Mouse (Mus musculus) heart, embryonic 15.5 days (tissue): Measurements from ENCODE around the gene Pou2f2. TPM values are rescaled to one million over a fixed set of nuclear protein-coding genes. Genes with fewer than 3 reads are reported as not detected.
A peak's percentile ranks its signal among the peaks of the same experiment; 100 is the strongest.

Experiments used
- ATAC-seq: fragments of 200-750 bp; cut with Nextera tagmentation; replicated peaks from 2 replicates; pipeline ENCODE4 v1.8.0; 2017; ENCODE audit warnings: low read depth, moderate TSS enrichment; ENCODE audit not compliant: insufficient number of reproducible peaks, insufficient read depth, low FRiP score
- H3K27ac ChIP-seq: fragments of 300-500 bp; sonication (generic); 2 replicates; pipeline ENCODE4 v1.5.1; 2015; ENCODE audit warnings: mild to moderate bottlenecking, inconsistent platforms
- H3K27me3 ChIP-seq: fragments of 300-500 bp; sonication (generic); 2 replicates; pipeline ENCODE4 v1.6.1; 2015; ENCODE audit warnings: inconsistent platforms
- H3K36me3 ChIP-seq: fragments of 300-500 bp; sonication (generic); 2 replicates; pipeline ENCODE4 v1.6.1; 2015; ENCODE audit warnings: mild to moderate bottlenecking, inconsistent platforms
- H3K4me1 ChIP-seq: fragments of 300-500 bp; sonication (generic); replicated peaks from 2 replicates; pipeline ENCODE4 v1.6.1; 2015; ENCODE audit warnings: inconsistent platforms
- H3K4me2 ChIP-seq: fragments of 300-500 bp; sonication (generic); 2 replicates; pipeline ENCODE4 v1.6.1; 2015; ENCODE audit warnings: inconsistent platforms, mild to moderate bottlenecking, moderate library complexity
- H3K4me3 ChIP-seq: fragments of 300-500 bp; sonication (generic); 2 replicates; pipeline ENCODE4 v1.5.1; 2015; ENCODE audit warnings: mild to moderate bottlenecking, inconsistent platforms
- H3K9ac ChIP-seq: fragments of 300-500 bp; sonication (generic); 2 replicates; pipeline ENCODE4 v1.6.1; 2015; ENCODE audit warnings: mild to moderate bottlenecking, inconsistent platforms
- H3K9me3 ChIP-seq: fragments of 300-500 bp; sonication (generic); replicated peaks from 2 replicates; pipeline ENCODE4 v1.6.1; 2016; ENCODE audit warnings: inconsistent platforms
- WGBS: fragments of 180-500 bp; shearing (Covaris S2); methylation state at CpG from one replicate; pipeline ENCODE4 v1.1.7; 2015; ENCODE audit warnings: mixed read lengths; 5-methylcytosine and 5-hydroxymethylcytosine counted together
- polyA plus RNA-seq: library from polyadenylated mRNA; unstranded; fragments of >200 nt; fragmentation: Nextera tagmentation; extraction: Ambion mirVana; gene quantifications from 2 replicates; pipeline ENCODE4 v1.2.1, GENCODE M21; 2015

Gene Pou2f2
- polyA plus RNA-seq, 1 experiment from 2014 or later = 0.49 TPM

DNA sequence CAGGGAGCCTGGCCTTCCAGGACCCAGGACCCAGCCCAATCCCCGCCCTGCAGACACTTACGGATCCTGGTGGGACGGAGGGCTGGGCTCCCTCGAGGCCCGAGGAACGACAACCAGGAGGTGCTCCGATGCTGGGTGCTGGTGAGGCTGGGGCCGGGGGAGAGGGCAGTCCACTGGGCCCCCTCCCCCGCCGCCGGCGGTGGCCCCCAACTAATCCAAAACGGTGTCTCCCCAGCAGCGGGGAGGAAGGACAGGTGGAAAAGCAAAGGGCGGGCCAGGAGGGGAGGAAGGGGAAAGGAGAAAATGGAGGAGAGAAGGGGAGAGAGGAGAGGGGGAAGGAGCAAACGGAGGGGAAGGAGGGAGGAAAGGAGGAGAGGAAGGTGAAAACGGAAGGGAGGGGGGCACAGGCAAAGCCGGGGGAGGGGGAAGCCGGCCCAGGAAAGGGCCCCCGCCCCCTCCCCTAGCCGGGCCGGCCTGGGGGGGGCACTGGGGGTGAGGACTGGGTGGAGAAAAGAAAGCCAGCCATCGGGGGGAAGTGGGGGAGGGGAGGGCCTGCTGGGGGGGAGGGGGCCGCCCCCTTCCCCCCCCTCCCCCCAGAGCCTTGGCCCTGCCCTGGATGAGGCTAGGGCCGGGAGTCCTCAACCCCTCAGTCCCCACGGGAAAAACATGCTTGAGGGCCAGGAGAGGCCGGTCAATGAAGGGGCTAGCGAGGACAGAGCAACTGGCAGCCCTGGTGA is 107.4 kb downstream of the Pou2f2 start, which contains the start of the genes Grik5 and Zfp574:
Gene Grik5 (minus strand): TSS at position 368 of the 737 bp plus-strand sequence.
Gene Zfp574 (plus strand): TSS at position 589 of the 737 bp plus-strand sequence.
- Histone ChIP-seq H3K27me3 (no peaks in the 10 kb centered on the region), H3K27ac (peak within 1 kb of the TSS; percentile 81), H3K36me3 (peaks cover 8% of the 10 kb centered on the region; the same call in 1 of the 2 replicates), H3K9me3 (no peaks in the 10 kb centered on the region), H3K4me2 (peak within 1 kb of the TSS; percentile 93), H3K4me1 (peaks cover 41% of the 10 kb centered on the region), H3K4me3 (peak within 1 kb of the TSS; percentile 73), H3K9ac (peak within 1 kb of the TSS; percentile 75)
- WGBS = 2% methylated on average over 25 of the region's 28 CpGs
- no peak for ATAC-seq

DNA sequence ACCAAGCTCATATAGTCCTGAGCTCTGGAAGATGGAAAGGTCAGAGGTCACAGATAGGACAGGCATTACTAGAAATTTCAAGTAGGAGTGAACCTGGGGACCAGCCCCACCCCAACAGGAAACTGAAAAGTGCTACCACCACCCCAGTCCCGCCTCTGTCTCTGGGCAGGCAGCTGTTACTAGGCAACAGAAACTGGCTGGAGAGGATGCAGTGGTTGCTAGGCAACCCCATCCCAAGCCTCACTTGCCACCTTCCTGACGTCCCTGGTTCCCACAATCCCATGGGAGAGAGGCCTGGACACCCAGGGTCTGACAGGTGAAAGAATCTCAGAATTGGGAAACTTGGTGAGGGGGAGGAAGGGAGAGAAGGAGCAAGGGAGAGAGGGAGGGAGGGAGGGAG is 110.8 kb downstream of the Pou2f2 start:
- Histone ChIP-seq H3K4me2 (no peak overlapping the region), H3K36me3 (peaks cover 11% of the 10 kb centered on the region), H3K9me3 (no peaks in the 10 kb centered on the region), H3K27me3 (no peaks in the 10 kb centered on the region), H3K4me1 (peaks cover 30% of the 10 kb centered on the region), H3K9ac (no peak overlapping the region), H3K27ac (no peak overlapping the region), H3K4me3 (no peak overlapping the region)
- no peak for ATAC-seq
- 56% methylated on average over 2 of the region's 2 CpGs for WGBS

- H3K27me3 ChIP-seq = no peaks in the 10 kb centered on the region
- H3K4me2 ChIP-seq = no peak overlapping the region
- H3K4me3 ChIP-seq = no peak overlapping the region
- no peak for ATAC-seq
- 87% methylated on average over 22 of the region's 22 CpGs for WGBS
- H3K27ac ChIP-seq = no peak overlapping the region
- no peak overlapping the region for H3K9ac ChIP-seq
- H3K4me1 ChIP-seq = peaks cover 24% of the 10 kb centered on the region
- H3K36me3 ChIP-seq = peaks cover 14% of the 10 kb centered on the region
- no peaks in the 10 kb centered on the region for H3K9me3 ChIP-seq
These were observed 111.4 kb downstream of the Pou2f2 start for GRCm38 (mm10) chr7:25067909-25068656.

DNA sequence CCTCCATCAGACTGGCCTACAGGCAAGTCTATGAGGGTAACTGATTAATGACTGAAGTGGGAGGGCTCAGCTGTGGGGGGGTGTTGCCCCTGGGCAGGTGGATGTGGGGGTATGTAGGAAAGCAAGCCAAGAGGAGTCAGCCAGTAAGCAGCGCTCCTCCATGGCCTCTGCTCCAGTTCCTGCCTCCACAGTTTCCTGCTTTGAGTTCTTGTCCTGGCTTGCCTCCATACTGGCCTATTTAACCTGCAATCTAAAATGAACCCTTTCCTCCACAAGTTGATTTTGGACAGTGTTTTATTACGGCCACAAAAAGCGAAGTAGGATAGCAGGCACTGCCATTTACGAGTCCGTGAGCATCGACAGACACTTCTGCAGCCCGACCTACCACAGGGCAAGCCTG is 112.2 kb downstream of the Pou2f2 start:
- H3K4me1 ChIP-seq = peaks cover 23% of the 10 kb centered on the region
- H3K27ac ChIP-seq = no peak overlapping the region
- no peaks in the 10 kb centered on the region for H3K9me3 ChIP-seq
- H3K4me2 ChIP-seq = no peak overlapping the region
- no peak for ATAC-seq
- peaks cover 22% of the 10 kb centered on the region for H3K36me3 ChIP-seq
- H3K4me3 ChIP-seq = no peak overlapping the region
- no peaks in the 10 kb centered on the region for H3K27me3 ChIP-seq
- 89% methylated on average over 7 of the region's 7 CpGs for WGBS
- H3K9ac ChIP-seq = no peak overlapping the region

DNA sequence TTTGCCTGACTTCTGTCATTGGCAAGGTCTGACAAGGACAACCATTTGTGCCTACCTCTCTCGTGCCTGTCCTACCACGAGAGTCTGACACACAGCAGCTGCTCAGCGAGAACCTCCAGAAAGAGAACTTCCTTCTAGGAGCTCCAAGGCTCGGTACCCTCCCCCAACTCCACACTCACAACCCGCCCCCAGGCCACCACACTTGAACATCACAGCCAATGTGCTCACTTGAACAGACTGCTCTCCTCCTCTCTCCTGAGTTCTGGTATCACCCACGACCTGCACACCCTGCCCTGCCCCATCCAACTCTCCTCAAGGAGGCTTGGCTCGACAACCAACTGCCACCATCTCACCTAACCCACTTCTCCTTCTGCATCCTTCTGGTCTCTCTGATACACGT is 115.6 kb downstream of the Pou2f2 start:
- H3K4me2 ChIP-seq = no peak overlapping the region
- no peak overlapping the region for H3K4me3 ChIP-seq
- H3K27me3 ChIP-seq = no peaks in the 10 kb centered on the region
- no peak overlapping the region for H3K27ac ChIP-seq
- 78% methylated on average over 8 of the region's 8 CpGs for WGBS
- H3K9me3 ChIP-seq = no peaks in the 10 kb centered on the region
- H3K4me1 ChIP-seq = no peaks in the 10 kb centered on the region
- no peak overlapping the region for H3K9ac ChIP-seq
- H3K36me3 ChIP-seq = peaks cover 47% of the 10 kb centered on the region
- no peak for ATAC-seq

- H3K4me1 ChIP-seq = no peaks in the 10 kb centered on the region
- H3K9ac ChIP-seq = no peak overlapping the region
- no peaks in the 10 kb centered on the region for H3K9me3 ChIP-seq
- no peak overlapping the region for H3K4me3 ChIP-seq
- peaks cover 50% of the 10 kb centered on the region for H3K36me3 ChIP-seq
- no peaks in the 10 kb centered on the region for H3K27me3 ChIP-seq
- no peak overlapping the region for H3K4me2 ChIP-seq
- ATAC-seq = no peak
- 86% methylated on average over 6 of the region's 6 CpGs for WGBS
- no peak overlapping the region for H3K27ac ChIP-seq
These were observed 116.2 kb downstream of the Pou2f2 start for GRCm38 (mm10) chr7:25063346-25063745.

GRCm38 (mm10) chr7:25058836-25059235 is 120.7 kb downstream of the Pou2f2 start:
- Histone ChIP-seq H3K27me3 (no peaks in the 10 kb centered on the region), H3K4me2 (no peak overlapping the region), H3K4me3 (no peak overlapping the region), H3K27ac (no peak overlapping the region), H3K9ac (no peak overlapping the region), H3K9me3 (no peaks in the 10 kb centered on the region), H3K36me3 (peaks cover 66% of the 10 kb centered on the region), H3K4me1 (peaks cover 18% of the 10 kb centered on the region)
- no peak for ATAC-seq
- WGBS = 73% methylated on average over 14 of the region's 14 CpGs

DNA sequence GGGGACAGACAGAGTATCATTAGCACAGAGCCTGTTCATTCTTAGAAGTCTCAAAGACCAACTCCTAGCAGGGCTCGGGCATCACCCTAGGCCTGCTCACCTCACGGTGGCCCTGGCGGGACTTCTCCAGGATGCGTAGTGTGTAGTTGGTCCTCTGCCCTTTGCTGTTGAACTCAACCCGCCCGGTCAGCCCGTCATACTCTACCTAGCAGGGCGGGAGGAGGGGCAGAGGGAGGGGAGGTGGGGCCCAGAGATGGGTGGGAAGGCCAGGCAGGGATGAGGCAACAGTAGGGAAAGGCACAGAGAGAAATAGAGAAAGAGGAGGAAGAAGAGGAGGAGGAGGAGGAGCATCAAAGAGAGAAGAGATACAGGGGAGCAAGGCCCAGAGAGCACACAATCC is 121.1 kb downstream of the Pou2f2 start:
- WGBS = 81% methylated on average over 8 of the region's 8 CpGs

GRCm38 (mm10) chr7:25057888-25058287 is 121.6 kb downstream of the Pou2f2 start:
- 90% methylated on average over 5 of the region's 5 CpGs for WGBS
- Histone ChIP-seq H3K4me1 (peaks cover 18% of the 10 kb centered on the region), H3K36me3 (peaks cover 61% of the 10 kb centered on the region), H3K4me3 (no peak overlapping the region), H3K27ac (no peak overlapping the region), H3K9ac (no peak overlapping the region), H3K27me3 (no peaks in the 10 kb centered on the region), H3K4me2 (no peak overlapping the region), H3K9me3 (no peaks in the 10 kb centered on the region)
- no peak for ATAC-seq

More for the DNA sequence above, 121.1 kb downstream of the Pou2f2 start:
- Histone ChIP-seq H3K9ac (no peak overlapping the region), H3K4me2 (no peak overlapping the region), H3K9me3 (no peaks in the 10 kb centered on the region), H3K4me3 (no peak overlapping the region), H3K4me1 (peaks cover 18% of the 10 kb centered on the region), H3K27me3 (no peaks in the 10 kb centered on the region), H3K36me3 (peaks cover 66% of the 10 kb centered on the region), H3K27ac (no peak overlapping the region)
- no peak for ATAC-seq

DNA sequence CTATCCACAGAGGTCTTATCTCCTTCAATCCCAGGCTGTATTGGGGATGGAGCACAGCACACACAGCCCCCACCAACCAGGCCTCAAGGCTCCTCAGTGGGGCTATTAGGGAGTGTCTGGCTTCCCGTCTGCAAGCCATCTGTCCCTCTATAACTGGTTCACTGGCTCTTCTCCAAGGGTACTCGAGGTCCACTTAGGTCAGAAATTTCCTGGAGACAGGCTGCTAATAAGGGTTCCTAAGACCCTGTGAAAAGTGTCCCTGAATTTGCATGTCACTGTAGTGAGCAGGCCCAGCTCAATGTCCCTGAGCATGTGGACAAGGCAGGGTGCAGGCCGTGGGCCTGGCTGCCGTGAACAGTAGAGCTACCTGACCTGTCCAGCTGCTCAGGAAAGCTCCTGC is 122.6 kb downstream of the Pou2f2 start:
- ATAC-seq = peak; percentile 44; the same call in 1 of the 2 replicates
- peak overlapping the region; percentile 59 for H3K27ac ChIP-seq

GRCm38 (mm10) chr7:25052587-25052986 is 126.9 kb downstream of the Pou2f2 start:
- H3K4me1 ChIP-seq = peaks cover 21% of the 10 kb centered on the region
- H3K27me3 ChIP-seq = no peaks in the 10 kb centered on the region
- no peak for ATAC-seq
- H3K36me3 ChIP-seq = peaks cover 25% of the 10 kb centered on the region
- H3K4me3 ChIP-seq = no peak overlapping the region
- 90% methylated on average over 3 of the region's 3 CpGs for WGBS
- no peaks in the 10 kb centered on the region for H3K9me3 ChIP-seq
- no peak overlapping the region for H3K9ac ChIP-seq
- H3K4me2 ChIP-seq = no peak overlapping the region
- no peak overlapping the region for H3K27ac ChIP-seq

More for the DNA sequence above, 122.6 kb downstream of the Pou2f2 start:
- no peaks in the 10 kb centered on the region for H3K27me3 ChIP-seq
- H3K9me3 ChIP-seq = no peaks in the 10 kb centered on the region
- H3K36me3 ChIP-seq = peaks cover 53% of the 10 kb centered on the region
- H3K4me3 ChIP-seq = no peak overlapping the region
- 35% methylated on average over 4 of the region's 4 CpGs for WGBS
- no peak overlapping the region for H3K4me2 ChIP-seq
- peaks cover 18% of the 10 kb centered on the region for H3K4me1 ChIP-seq
- no peak overlapping the region for H3K9ac ChIP-seq
